Mouse (Mus musculus) brain, adult 2 months (tissue): Measurements from ENCODE around the gene Trmt44.

ENCODE experiments used
- DNase-seq: peaks from one replicate; pipeline ENCODE4 v3.0.0; 2011; ENCODE audit warnings: low read depth, low spot score

Trmt44 gene

GRCm38 (mm10) chr5:35574653-35575599 lies at the start of gene Trmt44:
Gene Trmt44 (minus strand): TSS chr5:35575070.
- DNase-seq = peak; percentile 98

GRCm38 (mm10) chr5:35623831-35624230 lies 49.0 kb upstream of the Trmt44 start:
- no peak for DNase-seq

GRCm38 (mm10) chr5:35621114-35621513 lies 46.2 kb upstream of the Trmt44 start:
- DNase-seq = peak; percentile 60

GRCm38 (mm10) chr5:35616943-35617342 lies 42.1 kb upstream of the Trmt44 start:
- peak; percentile 66 for DNase-seq

GRCm38 (mm10) chr5:35612722-35613121 lies 37.9 kb upstream of the Trmt44 start:
- no peak for DNase-seq

GRCm38 (mm10) chr5:35611900-35612299 lies 37.0 kb upstream of the Trmt44 start:
- DNase-seq = peak; percentile 47

GRCm38 (mm10) chr5:35611170-35611569 lies 36.3 kb upstream of the Trmt44 start:
- DNase-seq = no peak

GRCm38 (mm10) chr5:35610381-35610780 lies 35.5 kb upstream of the Trmt44 start:
- no peak for DNase-seq

- no peak for DNase-seq
Measured at GRCm38 (mm10) chr5:35609971-35610370, 35.1 kb upstream of the Trmt44 start.

- DNase-seq = peak; percentile 17
Measured at GRCm38 (mm10) chr5:35609381-35609780, 34.5 kb upstream of the Trmt44 start.

GRCm38 (mm10) chr5:35608559-35608958 lies 33.7 kb upstream of the Trmt44 start:
- no peak for DNase-seq

GRCm38 (mm10) chr5:35607784-35608183 lies 32.9 kb upstream of the Trmt44 start:
- DNase-seq = peak; percentile 31

- no peak for DNase-seq
Measured at GRCm38 (mm10) chr5:35606800-35607199, 31.9 kb upstream of the Trmt44 start.

GRCm38 (mm10) chr5:35605355-35605754 lies 30.5 kb upstream of the Trmt44 start:
- no peak for DNase-seq

GRCm38 (mm10) chr5:35601526-35601925 lies 26.7 kb upstream of the Trmt44 start:
- DNase-seq = no peak

- DNase-seq = no peak
Measured at GRCm38 (mm10) chr5:35600233-35600632, 25.4 kb upstream of the Trmt44 start.

- DNase-seq = no peak
Measured at GRCm38 (mm10) chr5:35596169-35597160, 21.6 kb upstream of the Trmt44 start.

GRCm38 (mm10) chr5:35595706-35596105 lies 20.8 kb upstream of the Trmt44 start:
- DNase-seq = peak; percentile 87

- no peak for DNase-seq
Measured at GRCm38 (mm10) chr5:35594768-35595167, 19.9 kb upstream of the Trmt44 start.

- DNase-seq = no peak
Measured at GRCm38 (mm10) chr5:35593272-35593671, 18.4 kb upstream of the Trmt44 start.

GRCm38 (mm10) chr5:35592824-35593223 lies 18.0 kb upstream of the Trmt44 start:
- no peak for DNase-seq
